Mouse (Mus musculus): ENCODE data around the gene Midn. TPM values are rescaled to one million over a fixed set of nuclear protein-coding genes. Genes with fewer than 3 reads are reported as not detected.

Gene Midn
- total RNA-seq, 2 experiments from 2014 or later = 117 to 125 TPM

DNA sequence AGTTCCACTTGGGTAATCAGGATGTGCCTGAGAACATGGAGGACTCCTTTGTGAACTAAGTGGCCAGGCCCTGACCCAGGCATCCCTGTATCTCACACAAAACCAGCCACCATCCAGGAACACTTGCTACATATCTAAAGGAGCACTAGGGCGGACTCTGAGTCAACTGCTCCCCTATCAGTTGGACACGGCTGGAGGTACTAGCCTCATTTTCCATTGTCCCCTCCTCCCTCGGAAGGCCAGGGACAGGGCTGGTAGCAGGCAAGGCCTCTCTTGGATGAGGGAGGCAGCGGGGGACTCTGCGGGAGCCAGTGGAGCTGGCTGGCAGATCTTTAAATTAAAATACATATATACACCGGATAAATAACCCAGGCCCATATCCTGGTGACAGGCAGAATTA is 45.9 kb downstream of the Midn start:
- DNase-seq = no peak

GRCm38 (mm10) chr10:80194441-80194840 is 46.4 kb downstream of the Midn start:
- no peak for DNase-seq

DNA sequence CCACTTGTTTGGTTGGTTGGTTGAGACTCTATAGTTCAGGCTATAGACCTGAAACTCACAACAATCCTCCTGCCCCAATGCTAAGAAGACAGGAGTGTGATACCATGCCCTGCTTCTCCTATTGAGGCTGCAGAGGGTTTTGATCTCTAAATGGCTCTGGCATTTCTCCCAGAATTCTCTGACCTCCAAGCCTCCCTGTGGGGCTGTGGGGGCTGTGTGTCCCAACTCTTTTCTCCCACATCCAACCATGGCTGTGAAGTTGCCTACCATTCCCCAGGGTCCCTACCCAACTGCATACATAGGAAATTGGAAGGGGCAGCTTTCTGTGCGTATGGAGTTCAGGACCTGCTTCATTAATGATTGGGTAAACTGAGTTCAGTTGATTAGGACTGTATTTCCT is 48.1 kb downstream of the Midn start:
- no peak for DNase-seq

DNA sequence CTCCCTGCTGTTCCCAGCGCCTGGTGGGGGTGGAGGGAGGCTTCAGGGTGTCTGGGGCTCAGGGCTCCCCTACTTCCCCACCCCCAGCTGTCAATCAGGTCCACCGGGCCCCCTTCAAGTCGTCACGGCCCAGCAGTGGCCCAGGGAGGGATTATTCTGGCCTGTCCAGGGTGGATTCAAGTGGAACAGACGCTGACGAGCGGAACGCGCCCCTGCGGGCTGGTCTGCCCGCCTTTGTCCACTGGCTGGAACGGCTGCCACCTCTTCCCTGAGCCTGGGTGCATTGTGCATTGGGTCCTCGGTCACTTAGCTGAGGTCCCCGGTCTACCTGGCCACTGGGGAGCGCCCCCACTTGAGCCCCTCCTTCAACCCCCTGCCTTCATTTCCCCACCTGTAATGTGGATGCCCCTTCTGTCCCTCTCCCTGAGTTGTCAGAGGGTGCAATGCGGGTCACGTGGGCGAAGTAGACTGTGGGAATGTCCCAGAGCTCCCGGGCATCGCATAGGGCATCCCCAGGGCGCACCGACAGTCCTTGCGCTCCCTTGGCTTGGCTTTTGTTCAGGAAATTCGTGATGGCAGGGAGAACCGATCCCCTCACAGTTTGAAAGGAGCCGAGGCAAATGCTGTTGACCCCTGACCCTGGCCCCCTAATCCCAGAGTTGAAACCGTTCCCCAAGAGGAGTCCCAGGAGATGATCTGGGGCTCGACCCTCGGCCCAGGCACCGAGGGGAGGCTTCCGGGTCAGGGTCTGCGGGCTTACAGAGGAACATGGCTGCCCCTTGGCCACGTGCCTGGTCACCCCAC is 48.9 kb downstream of the Midn start:
- DNase-seq = no peak

DNA sequence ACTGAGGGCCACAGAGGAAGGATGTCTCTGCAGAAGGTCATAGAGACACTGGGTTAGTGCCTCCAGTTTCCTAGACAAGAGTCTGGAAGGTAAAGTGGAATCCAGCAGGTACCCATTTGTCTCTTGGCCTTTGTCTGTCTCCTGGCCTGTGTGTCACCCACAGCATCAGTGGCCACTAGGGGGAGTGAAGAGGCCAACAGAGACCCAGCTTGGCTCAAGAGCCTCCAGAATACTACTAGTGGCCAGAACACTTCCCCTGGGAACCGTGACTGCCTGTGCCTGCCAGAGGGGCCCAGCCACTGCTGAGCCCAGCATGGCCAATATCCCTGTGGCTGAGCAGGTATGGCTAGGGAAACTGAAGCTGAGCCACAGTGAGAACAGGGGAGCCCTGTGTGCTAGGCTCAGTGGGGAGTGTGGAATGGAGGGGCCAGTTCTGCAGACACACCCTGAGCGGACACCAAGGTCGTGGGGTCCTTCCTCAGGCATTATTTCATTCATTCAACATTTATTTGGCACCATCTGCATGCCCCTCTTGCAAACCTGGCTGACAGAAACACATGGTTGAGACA is 51.5 kb downstream of the Midn start:
- DNase-seq = peak; percentile 88 to 89

- no peak for DNase-seq
Observed at GRCm38 (mm10) chr10:80200485-80200884, 52.4 kb downstream of the Midn start.

DNA sequence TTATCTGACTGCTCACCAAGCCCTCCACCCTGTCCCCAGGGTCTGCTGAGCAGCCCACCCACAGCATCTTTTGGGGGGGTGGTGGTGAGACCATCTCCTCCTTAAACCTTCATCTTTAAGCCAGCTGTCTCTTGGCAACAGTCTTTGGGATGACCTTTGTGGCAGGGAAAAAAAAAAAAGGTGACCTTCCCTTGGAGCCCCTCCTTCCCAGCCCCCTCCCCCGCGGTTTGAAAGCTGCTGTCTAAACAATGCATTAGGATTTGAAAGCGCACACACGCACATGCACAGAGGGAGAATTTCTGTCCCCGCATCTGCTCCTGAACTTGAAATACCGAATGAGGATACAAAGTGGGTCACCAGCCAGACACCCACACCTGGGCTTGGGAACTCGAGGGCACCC is 56.0 kb downstream of the Midn start:
- DNase-seq = no peak

DNA sequence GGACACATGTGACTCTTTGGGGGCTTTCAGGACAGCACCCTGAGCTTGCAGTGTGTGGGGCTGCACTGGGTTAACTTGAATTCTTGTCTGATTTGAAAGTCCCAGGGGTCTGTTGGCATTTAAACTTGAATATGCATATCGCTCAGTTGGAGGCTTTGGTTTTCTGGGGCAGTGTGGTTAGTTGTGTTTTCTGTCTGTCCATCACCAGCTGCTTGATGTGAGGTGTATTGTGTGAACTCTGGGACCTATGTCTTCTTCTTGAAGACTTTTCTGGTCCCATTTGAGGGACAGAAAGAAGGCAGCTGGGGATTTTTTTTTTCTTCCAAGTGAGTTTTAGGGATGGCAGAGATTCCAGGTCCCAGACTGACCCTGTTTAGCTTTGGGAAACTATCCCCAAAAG is 59.1 kb downstream of the Midn start:
- DNase-seq = no peak

- no peak for DNase-seq
Observed at GRCm38 (mm10) chr10:80207676-80208075, 59.6 kb downstream of the Midn start.

Other genes with a start within 250 kb of the Midn start
- 10 to 100 TPM; 50.4 to 56.7 TPM for gene Med16, start 239.3 kb upstream of the Midn start, total RNA-seq (2021)
- not detected for gene Gm26602, start 237.4 kb upstream of the Midn start, total RNA-seq (2021)
- under 1 TPM; 0.17 to 0.46 TPM for gene Kiss1r, start 231.3 kb upstream of the Midn start, total RNA-seq (2021)
- gene R3hdm4, start 227.1 kb upstream of the Midn start, total RNA-seq (2021) = 10 to 100 TPM; 75.3 to 78.2 TPM
- 1 to 10 TPM; 1.0 to 1.1 TPM for gene Arid3a, start 221.2 kb upstream of the Midn start, total RNA-seq (2021)
- 10 to 100 TPM; 33.1 to 33.6 TPM for gene Wdr18, start 188.1 kb upstream of the Midn start, total RNA-seq (2021)
- gene Grin3b, start 177.6 kb upstream of the Midn start, total RNA-seq (2021) = under 1 TPM; 0.57 to 0.67 TPM
- gene Tmem259, start 163.9 kb upstream of the Midn start, total RNA-seq (2021) = 100 to 1,000 TPM; 120 TPM
- gene Cnn2, start 159.7 kb upstream of the Midn start, total RNA-seq (2021) = 10 to 100 TPM; 28.3 to 32.6 TPM
- gene Abca7, start 151.8 kb upstream of the Midn start, total RNA-seq (2021) = 1 to 10 TPM; 6.5 to 7.6 TPM
- gene Arhgap45, start 131.6 kb upstream of the Midn start, total RNA-seq (2021) = 1 to 10 TPM; 3.1 to 8.7 TPM
- gene Polr2e, start 108.5 kb upstream of the Midn start, total RNA-seq (2021) = 10 to 100 TPM; 92.9 to 97.6 TPM
- 1,000 to 10,000 TPM in 1 of 2 experiments, 100 to 1,000 TPM in 1; 983 to 1,022 TPM for gene Gpx4, start 101.1 kb upstream of the Midn start, total RNA-seq (2021)
- 10 to 100 TPM in 1 of 2 experiments, 1 to 10 TPM in 1; 9.0 to 10.1 TPM for gene Sbno2, start 42.7 kb upstream of the Midn start, total RNA-seq (2021)
- 100 to 1,000 TPM; 127 to 149 TPM for gene Stk11, start 32.5 kb upstream of the Midn start, total RNA-seq (2021)
- gene Atp5d, start 9.6 kb upstream of the Midn start, total RNA-seq (2021) = 1,000 to 10,000 TPM; 1,096 to 1,108 TPM
- 1 to 10 TPM; 2.7 to 3.1 TPM for gene Cbarp, start 7.4 kb upstream of the Midn start, total RNA-seq (2021)
- 10 to 100 TPM; 46.3 to 54.9 TPM for gene Cirbp, start 17.7 kb downstream of the Midn start, total RNA-seq (2021)
- gene 1600002K03Rik, start 24.7 kb downstream of the Midn start, total RNA-seq (2021) = 1 to 10 TPM; 4.2 to 5.7 TPM
- 1 to 10 TPM in 1 of 2 experiments, under 1 TPM in 1; 0.98 to 1.3 TPM for gene Efna2, start 31.2 kb downstream of the Midn start, total RNA-seq (2021)
- gene Mum1, start 78.2 kb downstream of the Midn start, total RNA-seq (2021) = 10 to 100 TPM; 11.4 to 14.2 TPM
- 1,000 to 10,000 TPM; 1,019 to 1,055 TPM for gene Ndufs7, start 100.8 kb downstream of the Midn start, total RNA-seq (2021)
- gene Gamt, start 112.7 kb downstream of the Midn start, total RNA-seq (2021) = 10 to 100 TPM in 1 of 2 experiments, 1 to 10 TPM in 1; 8.9 to 14.8 TPM
- 10 to 100 TPM; 46.9 to 58.8 TPM for gene Dazap1, start 113.2 kb downstream of the Midn start, total RNA-seq (2021)
- 100 to 1,000 TPM; 745 to 872 TPM for gene Rps15, start 144.2 kb downstream of the Midn start, total RNA-seq (2021)
- 1 to 10 TPM; 2.6 to 2.8 TPM for gene Apc2, start 147.7 kb downstream of the Midn start, total RNA-seq (2021)
- 10 to 100 TPM; 15.8 to 16.6 TPM for gene 2310011J03Rik, start 172.3 kb downstream of the Midn start, total RNA-seq (2021)
- gene Pcsk4, start 181.2 kb downstream of the Midn start, total RNA-seq (2021) = 1 to 10 TPM; 1.3 TPM
- 1 to 10 TPM; 4.8 to 5.3 TPM for gene Reep6, start 181.7 kb downstream of the Midn start, total RNA-seq (2021)
- gene Adamtsl5, start 200.1 kb downstream of the Midn start, total RNA-seq (2021) = 10 to 100 TPM; 75.6 to 80.1 TPM
- gene Plk5, start 208.2 kb downstream of the Midn start, total RNA-seq (2021) = 1 to 10 TPM in 1 of 2 experiments, under 1 TPM in 1; 0.69 to 1.2 TPM
- gene Mex3d, start 239.4 kb downstream of the Midn start, total RNA-seq (2021) = 1 to 10 TPM; 6.4 to 7.8 TPM

All from heart, adult 18-20 months (tissue).